Mouse (Mus musculus) myocyte (in vitro differentiated cells): ENCODE measurements at regions not wholly inside any gene's neighbourhood (a gene's known extent, or its start where the extent isn't known, plus 50 kb on each side); places are given as distances from the start of the nearest gene placed in this dataset.

Experiments
- CEBPB ChIP-seq: IDR thresholded peaks from 2 replicates; pipeline ENCODE4 v1.6.1; 2011; ENCODE audit warnings: mild to moderate bottlenecking, moderate library complexity; ENCODE audit not compliant: poor library complexity, insufficient read depth, severe bottlenecking
- POLR2A ChIP-seq: IDR thresholded peaks from one replicate; pipeline ENCODE4 v1.6.1; 2011; ENCODE audit warnings: low read depth, mild to moderate bottlenecking, control low read depth, moderate library complexity; ENCODE audit not compliant: insufficient read length
- USF1 ChIP-seq: IDR thresholded peaks from one replicate; pipeline ENCODE4 v1.6.1; 2011; ENCODE audit warnings: low read depth, mild to moderate bottlenecking, control low read depth, moderate library complexity

- TF ChIP-seq USF1 (no peak), POLR2A (no peak), CEBPB (no peak)
Observed at GRCm38 (mm10) chr11:23201701-23202449, 54.0 kb upstream of the Xpo1 start.
